Mouse (Mus musculus): ENCODE data around the gene Slc50a1.

Slc50a1 gene

DNA sequence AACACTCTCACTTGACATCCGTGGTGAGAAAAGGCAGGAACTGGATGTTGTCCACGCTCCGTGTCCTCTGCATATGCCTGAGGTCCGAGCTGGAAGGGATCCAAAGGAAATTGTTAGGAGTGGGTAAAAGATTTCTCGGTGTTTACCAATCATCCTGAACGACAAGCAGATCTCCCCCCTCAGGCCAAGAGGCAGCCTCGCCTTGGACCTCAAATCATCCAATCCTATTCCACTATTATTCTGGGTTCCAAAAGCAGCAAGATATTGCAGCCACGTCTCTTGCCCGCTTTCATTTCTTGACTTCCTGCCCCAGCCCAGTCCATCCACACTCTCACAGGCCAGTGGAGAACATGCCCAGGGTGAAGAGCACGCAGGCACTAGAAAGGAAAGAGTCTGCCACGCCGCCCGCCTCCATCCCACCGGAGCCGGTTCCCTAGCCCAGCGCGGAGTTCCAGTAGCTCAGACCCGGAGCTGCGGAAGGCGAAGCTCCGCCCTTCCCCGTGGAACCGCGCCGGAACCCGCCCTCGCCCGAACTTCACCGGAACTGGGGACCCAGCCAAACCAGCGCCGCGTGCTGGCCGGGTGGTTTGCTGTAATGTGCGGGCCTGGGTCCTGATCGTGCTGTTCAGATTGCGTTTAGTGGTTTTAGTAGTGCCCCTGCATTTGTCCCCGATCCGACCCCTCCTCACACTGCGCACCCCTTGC is at the start of gene Slc50a1:
Slc50a1 (minus strand) TSS at position 520 of the 705 bp plus-strand sequence.
- peak; percentile 65 to 75 for DNase-seq (ENCODE audit: low spot score in 2 of 2)

DNA sequence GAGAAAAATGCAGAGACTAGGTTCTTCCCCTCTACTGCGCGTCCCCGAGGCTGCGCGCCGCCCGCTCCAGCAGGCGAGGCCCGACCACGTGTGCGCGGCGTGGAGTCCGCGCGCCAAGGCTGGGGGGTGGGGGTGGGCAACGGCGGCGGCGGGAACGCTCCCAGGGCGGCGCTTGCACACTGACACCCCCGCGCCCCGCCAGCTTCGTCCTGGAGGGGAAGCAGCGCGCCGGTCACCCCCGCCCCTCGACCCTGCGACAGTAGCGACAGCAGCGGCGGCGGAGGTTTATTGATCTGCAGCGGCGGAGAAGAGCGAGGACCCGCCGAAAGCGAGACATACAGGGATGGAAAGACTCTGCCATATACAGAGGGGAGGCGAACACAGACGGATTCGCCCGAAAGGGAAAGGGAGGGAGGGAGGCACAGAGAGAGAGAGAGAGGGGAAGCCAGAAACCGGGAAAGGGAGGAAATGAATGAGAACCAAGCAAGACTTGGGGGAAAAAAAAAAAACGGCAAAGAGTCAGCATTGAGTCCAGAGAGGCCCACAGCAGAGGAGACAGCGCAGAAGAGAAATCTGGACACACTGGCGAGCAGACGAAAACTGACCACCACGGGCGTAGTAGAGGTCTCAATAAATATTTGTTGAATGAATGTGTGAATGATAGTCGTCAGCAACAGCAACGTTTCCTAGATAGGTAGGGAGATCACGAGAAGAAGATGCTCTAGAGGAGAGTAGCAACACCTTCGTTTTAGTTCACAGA is 49.4 kb upstream of the Slc50a1 start:
- DNase-seq (ENCODE audit: low spot score in 2 of 2), result no peak

DNA sequence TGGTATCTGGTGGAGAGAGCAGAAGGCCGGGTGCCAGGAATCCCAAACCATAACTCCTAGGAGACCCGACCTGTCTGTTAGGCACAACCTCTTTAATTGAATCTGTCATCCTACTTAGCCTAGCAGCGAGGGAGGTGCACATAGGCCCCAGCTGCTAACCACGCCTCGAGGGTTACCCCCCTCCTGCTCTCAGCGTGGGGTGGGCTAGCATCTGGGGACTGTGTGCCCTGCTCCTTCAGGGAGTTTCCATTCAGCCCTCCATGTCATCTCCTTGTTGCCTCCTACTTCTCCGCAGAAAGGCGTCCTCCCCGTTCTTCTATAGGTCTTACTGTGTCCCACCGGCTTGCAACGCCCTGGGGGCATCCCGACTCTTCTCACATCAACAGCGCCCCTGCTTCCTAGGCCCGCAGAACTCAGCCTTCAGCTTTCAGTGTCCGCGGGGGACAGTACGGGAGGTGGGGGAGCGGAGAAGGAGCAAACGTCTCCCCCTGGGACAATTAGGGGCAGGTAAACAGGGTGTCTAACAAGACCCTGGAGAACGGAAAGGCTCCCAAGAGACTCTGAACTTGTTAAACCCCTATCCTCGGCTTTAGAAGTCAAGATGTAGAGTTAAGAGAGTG is 48.7 kb upstream of the Slc50a1 start:
- DNase-seq (ENCODE audit: low spot score in 2 of 2), result no peak

DNA sequence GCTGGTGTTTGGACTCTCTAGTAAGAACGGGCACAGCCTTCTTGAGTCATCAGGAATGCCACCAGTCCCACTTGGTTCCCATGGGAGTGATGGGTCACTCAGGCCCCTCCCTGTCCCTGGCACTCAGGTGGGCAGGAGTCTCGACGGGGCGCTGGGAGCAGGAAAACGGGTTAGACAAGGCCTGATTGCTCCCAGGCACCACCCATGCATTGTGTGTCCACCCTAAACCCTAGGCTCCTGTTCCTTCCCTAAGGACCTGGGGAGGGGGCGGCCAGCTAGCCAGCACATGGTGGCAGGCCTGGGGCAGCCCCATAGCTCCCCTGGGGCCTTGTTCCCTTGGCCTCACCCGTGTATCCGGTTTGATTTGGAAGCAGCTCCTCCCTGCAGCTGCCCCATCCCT is 47.9 kb upstream of the Slc50a1 start:
- no peak for DNase-seq (ENCODE audit: low spot score in 2 of 2)

DNA sequence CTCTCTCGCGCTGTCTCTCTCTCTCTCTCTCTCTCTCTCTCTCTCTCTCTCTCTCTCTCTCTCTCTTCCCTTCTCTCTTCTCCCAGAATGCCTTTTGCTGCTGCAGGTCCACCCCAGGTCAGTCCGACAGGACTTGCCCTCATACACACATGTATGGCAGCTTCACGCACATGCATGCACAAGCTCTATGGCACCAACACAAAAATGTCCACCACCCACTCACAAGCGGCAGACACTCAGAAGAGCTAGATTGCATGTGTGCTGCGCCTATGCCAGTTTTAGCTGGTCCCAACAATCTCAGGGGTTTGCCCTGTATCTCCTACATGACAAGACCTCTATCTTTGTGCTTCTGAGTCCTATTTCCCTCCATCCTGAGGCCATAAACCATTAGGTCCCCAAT is 46.9 kb upstream of the Slc50a1 start:
- DNase-seq (ENCODE audit: low spot score in 2 of 2), result no peak

DNA sequence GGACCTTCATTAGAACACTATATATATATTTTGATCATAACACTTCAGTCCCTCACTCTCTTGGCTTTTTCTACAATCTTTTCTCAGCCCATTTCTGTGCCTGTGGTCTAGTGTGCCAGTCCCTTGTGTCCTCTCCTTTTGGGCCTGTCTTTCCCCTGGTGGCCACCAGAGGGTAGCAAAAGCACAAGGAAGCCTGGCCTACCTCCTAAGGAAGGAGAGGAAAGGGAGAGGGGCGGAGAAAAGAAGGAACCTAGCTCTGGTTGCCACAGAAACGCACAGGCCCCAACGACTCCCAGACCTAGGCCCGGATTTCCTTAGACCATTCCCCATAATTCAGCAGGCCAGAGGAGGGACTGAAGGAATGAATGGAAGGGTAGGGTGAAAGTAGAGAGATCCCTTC is 46.5 kb upstream of the Slc50a1 start:
- DNase-seq (ENCODE audit: low spot score in 2 of 2), result peak; percentile 51 to 66

DNA sequence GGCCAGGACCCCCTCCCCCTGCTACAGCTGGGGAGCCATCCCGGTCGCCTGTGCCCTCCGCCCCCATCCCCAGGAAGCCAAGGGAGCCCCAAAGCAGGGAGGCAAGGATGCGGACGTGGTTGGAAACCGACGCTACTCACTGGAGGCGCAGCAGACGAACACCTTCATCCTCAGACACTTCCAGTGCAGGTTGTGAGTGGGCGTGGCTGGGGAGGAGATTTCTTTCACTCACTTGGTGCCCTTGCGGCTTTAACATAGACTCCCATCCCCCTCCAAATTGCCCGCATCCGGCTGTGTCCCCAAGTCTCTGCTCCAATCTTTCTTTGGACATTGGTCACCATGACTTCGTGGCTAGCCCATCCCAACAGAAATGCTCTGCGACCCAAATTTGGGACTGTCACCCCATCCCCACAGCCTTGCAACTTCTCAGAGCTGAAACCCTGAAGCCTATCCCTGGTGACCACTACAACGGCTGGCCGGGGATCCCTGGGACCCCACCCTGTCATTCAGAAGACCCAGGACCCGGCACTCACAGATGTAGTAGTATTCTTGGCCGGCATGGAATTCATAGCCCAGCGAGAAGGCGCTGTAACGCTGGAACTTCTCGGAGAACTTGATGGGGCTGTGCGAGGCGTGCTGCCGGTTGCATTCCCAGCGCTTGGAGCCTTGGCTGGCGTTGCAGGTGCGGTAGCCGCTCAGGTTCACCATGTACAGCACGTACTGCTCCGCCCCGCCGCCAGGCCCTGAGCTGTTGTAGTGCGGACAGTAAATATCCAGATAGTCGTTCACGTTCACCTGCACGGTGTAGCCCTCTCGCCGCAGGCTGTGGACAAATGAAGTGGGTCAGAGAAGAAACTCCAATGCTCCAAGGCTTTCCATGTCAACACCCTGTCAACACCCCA is 45.8 kb upstream of the Slc50a1 start:
- no peak for DNase-seq (ENCODE audit: low spot score in 2 of 2)

DNA sequence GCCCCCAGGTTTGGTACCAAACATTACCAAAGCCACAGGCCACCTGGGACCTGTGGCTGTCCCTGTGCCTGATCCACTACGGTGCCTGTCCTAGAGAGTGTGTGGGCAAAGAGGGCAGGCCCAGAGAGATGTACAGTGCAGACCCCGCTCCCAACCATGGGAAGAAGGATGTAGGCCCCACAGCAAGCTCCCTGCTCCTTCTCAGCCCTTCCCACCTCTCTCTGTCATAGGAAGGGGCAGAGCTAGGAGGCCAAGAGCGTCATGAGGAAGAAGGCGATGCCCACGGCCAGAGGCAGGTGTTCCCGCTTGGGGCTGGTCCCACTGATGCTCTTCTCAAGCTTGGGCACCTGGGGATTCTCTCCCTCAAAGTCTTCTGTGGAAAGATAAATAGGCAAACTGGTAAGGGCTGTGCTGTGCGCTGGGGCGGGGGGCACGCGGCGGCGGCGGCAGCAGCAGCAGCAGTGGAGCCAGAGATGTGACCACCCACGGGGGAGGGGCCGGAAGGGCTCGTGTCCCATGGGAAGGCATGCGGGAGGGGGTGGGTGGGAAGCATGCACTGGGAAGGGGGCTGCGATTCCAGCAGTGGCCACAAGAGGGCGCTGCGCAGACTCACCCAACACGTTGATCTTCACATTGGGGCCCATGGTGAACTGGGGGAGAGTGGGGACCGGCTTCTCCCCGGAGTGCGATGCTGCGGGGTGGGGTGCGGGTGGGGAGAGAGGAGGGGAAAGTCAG is 45.0 kb upstream of the Slc50a1 start:
- DNase-seq (ENCODE audit: low spot score in 2 of 2), result peak in 1 of 2 experiments; percentile 65

DNA sequence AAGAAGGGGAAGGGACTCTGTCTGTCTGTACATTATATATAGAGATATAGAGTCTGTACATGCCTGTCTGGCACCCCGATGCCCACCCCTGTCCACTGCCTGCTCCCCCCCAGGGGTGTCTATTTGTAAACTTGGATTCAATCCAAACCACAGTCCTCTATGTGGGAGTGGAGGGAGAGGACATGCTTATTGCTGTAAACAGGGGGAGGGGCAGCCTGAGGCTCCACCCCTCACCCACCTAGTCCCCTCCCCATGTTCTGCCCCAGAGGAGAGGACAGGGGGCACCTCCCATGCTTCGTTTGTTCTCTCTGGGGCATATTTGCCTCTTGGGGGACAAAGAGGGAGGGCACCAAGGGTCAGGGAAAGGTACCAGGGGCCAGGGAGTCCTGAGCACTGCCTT is 44.4 kb upstream of the Slc50a1 start:
- no peak for DNase-seq (ENCODE audit: low spot score in 2 of 2)

DNA sequence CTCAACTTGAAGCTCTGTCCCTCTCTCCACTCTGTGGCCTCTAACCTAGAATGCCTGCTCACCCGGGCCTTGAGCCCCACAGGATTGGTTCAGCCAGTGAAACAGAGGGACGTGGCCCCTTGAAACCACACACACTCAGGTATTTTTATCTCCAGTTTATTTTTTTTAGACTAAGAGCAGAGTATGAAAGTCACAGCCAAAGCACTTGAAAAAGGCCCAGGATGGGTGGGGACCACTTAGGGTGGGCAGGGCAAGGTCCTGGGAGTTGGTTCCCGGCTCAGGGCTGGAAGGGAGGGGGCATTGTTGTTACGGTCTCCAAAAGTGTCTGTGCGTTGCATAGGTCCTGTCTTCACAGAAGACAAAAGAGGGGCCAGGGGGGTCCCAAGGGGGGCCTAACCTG is 44.0 kb upstream of the Slc50a1 start:
- no peak for DNase-seq (ENCODE audit: low spot score in 2 of 2)

DNA sequence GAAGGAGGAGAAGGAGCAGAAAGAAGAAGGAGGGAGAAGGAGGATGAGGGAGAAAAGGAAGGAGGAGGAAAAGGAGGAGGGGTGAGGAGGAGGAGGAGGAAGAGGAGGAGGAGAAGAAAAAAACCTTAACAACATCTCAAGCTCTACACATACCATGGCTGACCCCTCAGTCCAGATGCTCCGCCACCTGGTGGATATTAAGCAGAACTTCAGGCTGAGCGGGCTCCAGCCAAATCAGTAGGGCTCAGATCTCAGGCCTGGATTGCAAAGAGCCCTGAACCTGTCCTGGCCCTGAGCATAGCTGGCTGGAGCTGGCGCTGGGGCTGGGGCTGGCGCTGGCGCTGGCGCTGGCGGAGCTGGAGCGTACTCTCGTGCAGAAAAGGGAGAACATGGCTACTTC is 37.7 kb upstream of the Slc50a1 start:
- peak in 1 of 2 experiments; percentile 51 for DNase-seq (ENCODE audit: low spot score in 2 of 2)

DNA sequence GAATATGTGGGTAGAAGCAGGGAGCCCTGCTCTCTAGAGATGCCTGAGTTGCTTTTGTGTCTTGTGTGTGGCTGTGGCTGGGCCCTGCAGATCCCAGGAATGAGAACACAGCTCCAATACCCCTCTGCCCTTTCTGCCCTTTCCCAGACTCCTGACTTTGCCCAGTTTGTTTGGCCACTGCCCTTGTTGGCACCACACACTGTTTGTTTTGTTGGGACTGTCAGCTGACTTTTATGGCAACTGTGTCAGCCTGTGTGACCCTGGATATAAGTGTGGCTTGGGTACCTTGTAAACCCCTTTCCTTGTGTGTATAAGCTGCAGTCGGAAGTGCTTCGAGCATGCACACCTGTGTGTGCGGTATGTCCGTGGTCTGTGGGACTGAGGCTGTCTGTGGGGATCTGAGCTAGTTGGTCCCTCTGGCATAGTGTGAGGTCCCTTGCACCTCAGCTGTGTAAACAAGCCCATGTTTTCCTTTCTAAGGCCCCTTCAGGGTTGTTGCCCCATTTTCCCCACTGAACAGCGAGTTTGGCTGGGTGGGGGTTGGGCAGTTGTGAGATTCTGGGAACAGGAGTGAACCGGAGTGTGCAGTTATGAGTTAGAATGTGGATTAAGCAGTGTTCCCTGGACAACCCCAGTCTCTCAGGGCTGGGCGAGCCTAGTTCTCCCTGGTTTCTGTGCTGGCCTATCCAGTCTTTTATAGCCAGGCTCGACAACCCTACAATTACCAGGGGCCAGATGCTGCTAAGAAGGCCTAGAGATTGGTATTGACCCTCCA is 35.4 kb upstream of the Slc50a1 start:
- DNase-seq (ENCODE audit: low spot score in 2 of 2), result no peak

DNA sequence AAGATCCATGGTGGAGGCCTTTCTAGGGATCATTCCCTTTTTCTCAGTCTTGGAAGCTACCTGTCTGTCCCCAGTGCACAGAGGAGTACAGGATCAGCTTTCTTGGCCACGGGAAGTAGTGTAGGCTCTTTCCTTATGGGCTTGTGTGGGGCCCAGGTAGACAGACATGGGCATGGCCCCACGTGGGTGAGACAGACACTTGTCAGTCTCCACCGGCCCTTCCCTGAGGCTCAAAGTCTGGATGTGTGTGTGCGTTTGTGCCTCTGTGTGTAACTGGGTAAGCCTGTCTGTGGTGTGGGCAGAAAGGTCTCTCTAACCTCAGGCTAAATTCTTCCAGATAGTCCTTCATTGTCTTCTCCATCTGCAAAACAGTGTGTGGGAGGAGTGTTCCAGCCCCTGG is 34.7 kb upstream of the Slc50a1 start:
- DNase-seq (ENCODE audit: low spot score in 2 of 2), result no peak

DNA sequence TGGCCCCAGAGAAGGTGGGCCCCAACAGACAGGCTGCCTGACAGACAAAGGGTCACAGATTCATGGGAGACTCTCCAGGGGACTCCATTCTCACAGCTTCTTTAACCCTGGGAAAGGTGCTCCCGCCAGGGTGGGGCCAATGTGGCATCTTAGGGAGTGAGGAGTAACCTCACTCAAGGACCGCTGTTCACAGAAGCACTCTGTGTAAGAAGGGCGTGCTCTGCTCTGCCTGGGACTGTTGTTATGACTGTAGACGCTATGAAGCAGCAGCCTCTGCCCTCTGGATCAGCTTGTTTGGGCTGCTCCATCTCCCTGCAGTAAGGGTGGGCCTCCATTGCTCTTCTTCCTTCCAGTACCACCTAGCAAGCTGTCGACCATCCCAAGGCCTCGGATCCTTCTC is 34.1 kb upstream of the Slc50a1 start:
- no peak for DNase-seq (ENCODE audit: low spot score in 2 of 2)

DNA sequence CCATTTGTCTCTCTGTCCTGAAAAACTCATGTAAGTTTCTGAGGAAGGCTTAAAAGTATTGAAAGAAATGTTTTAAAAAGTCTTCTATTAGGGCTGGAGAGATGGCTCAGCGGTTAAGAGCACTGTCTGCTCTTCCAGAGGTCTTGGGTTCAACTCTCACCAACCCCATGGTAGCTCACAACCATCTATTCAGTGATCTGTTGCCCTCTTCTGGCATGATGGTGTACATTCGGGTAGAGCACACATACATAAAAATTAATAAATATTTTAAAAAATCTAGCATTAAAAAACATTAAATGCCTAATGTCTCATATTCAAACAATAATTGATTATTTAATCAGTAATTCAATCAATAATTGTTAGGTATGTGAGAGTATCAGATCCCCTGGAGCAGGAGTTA is 30.1 kb upstream of the Slc50a1 start:
- no peak for DNase-seq (ENCODE audit: low spot score in 2 of 2)

DNA sequence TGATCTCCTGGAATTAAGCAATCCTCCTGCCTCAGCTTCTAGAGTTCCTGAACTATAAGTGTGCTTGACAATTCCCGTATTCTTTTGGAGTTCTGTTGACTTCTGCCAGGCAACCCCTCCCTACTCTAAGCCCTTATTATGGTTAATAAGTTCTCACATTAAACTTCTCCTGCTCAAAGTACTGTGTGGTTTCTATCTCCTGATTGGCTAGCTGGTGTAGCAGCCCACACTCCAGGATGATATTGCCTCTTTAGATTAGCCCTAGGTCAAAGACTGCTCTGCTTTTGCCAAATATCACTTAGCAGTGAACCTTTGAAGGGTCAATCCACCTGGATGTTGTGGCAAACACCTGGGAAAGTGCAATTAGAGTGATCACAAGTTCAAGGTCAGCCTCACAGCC is 29.7 kb upstream of the Slc50a1 start:
- DNase-seq (ENCODE audit: low spot score in 2 of 2), result no peak

DNA sequence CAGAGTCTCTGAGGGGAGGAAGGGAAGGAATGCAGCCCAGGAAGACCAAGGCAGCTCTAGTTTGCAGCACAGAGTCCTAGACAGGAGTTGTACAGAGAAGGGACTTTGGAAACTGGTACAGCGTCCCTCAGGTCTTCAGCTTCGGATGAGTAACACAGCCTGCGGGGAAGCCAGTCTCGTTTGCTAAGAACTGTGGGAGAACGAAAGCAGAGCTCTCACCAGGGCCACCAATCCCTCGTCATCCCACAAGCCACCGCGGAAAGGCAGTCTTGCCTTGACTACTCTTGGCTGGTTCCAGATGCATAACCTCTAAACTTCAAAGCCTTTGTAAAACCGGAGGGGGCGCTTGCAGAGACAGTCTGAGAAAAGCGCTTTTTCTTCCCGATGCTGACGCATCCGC is 29.1 kb upstream of the Slc50a1 start:
- DNase-seq (ENCODE audit: low spot score in 2 of 2), result no peak

DNA sequence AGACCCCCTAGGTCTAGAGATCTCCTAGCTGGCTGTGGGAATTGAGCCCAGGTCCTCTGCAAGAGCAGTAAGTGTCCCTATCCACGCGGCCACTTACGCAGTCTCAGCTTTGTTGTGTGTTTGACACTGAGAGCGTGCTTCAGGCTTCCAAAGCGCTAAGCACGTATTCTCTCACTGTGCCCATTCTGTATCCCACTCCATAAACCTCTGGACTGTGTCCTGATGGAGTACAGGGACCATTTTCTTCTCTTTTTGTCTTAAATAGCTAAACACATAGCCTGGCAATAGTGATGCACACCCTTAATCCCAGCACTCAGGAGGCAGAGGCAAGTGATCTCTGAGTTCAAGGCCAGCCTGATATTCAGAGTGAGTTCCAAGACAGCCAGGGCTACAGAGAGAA is 28.5 kb upstream of the Slc50a1 start:
- DNase-seq (ENCODE audit: low spot score in 2 of 2), result no peak

DNA sequence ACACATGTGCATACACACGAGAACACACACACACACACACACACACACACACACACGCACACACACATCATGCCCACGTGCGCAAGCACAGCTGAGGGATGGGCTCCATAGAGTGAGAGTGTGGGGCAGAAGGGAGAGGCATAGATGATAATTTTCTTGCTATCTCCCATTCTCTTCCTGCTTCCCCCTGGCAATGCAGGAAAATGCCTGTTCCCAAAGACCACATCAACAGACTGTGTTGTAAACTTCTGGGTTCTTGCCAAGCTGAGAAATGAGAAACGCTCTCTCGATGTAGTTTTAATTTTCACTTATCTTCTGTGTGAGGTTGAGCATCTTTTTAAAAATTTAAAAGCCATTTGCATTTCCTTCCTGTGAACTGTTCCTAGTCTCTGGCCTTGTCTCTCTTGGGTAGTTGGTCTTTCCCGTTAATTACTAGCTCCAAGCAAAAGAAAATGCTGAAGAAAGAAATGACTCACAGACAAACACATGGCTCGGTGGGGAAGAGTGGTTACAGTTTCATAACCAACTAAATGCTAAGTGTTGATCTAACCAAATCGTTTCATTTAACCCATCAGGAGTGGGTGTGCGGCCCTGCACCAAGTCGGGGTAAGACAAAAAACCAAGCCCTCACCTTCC is 26.5 kb upstream of the Slc50a1 start:
- no peak for DNase-seq (ENCODE audit: low spot score in 2 of 2)

DNA sequence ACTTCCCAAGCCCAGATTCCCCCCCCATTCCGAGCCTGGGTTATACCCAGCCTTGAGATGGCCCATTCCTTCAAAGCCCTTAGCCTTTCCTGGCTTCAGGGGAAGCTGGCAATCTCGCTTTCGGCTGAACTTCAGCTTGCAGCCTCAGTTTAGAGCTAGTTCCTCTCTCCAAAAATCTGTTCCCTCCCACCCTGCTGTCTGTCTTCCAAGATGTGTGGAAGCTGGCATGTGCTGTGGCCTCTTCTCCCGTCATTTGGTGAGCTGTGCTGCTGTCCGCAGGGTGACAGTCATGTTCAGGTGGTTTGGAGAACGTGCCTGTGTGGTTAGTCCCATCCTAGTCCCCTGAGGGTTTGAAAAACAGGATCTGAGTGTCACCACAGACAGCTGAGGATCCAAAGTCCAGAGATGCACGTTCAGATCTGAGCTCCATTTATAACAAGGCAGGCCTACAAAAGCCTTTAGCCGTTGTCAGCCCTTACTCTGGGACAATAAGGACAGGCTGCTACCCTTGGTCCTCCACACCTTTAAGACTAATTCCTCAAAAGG is 25.4 kb upstream of the Slc50a1 start:
- no peak for DNase-seq (ENCODE audit: low spot score in 2 of 2)

Data from spleen, postnatal 14 days (tissue).